Mouse (Mus musculus): ENCODE data around the gene Chmp2a. TPM values are rescaled to one million over a fixed set of nuclear protein-coding genes. Genes with fewer than 3 reads are reported as not detected.

The Chmp2a gene
- polyA plus RNA-seq, 1 experiment: 116 TPM

DNA sequence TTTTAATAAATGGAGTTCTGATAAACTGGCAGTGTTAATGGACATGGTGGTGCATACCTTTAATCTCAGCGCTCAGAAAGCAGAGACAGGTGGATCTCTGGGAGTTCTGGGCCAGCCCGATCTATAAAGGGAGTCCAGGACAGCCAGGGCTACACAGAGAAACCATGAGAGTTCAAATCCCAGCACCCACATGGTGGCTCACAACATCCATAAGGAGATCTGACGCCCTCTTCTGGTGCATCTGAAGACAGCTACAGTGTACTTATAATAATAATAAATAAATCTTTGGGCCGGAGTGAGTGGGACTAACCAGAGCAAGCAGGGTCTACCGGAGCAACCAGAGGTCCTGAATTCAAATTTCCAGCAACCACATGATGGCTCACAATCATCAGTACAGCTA, 31.2 kb downstream of the Chmp2a start:
- DNase-seq (ENCODE audit: low read depth): no peak

DNA sequence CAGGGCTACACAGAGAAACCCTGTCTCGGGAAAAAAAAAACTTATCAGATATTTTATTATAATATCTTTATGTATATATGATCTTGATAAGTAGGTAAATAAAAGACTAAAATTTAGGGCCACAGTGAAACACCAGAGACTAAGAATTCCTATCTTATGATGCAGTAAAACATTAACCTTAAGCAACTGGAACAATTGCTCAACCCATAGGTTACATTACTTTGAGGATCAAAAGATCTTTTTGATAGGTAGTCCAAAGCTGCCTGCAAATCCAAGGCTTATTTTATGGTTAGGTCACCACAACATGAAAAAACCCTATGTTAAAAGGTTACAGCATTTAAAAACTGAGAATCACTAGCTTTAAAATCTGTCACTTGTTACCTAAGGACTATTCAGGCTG, 33.0 kb downstream of the Chmp2a start:
- DNase-seq (ENCODE audit: low read depth): no peak

DNA sequence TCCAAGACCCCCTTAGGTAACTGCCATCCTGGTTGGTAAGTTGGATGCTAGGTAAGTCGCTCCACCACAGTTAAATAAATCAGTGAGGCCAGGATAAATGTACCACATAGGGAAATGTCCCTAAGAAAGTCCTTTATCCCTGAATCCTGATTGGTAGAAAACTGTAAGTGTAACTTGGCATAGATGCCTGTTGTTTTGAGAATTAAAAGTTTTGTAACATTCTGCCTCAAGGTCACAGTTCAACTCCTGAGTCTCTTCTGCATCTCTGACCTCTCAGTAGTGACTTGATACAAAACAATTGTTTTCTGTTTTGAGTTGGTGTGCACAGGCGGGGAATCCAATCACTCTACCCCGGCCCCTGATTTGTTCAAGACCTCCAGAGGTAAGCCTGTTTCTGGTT, 35.8 kb downstream of the Chmp2a start, which contains the start of gene Trim28:
Trim28 (plus strand) TSS at position 264 of the 400 bp plus-strand sequence.
- no peak for DNase-seq (ENCODE audit: low read depth)

DNA sequence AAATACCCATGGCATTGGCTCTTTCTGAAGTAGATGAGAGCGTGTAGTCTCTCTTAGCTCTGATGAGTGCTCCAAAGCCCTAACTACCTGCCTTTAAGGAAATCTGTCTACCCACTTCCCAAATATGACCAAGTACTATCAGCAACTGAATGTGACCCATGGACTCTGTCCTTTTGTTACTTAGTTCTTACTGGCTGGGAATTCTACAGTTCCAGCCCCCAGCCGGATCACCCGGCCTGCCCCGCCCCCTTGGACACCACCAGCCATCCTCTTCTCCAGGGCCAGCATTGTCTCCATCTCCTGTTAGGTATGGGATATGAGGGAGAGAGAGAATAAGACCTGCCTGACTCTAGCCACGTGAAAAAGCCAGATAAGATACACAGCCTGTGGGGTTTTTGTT, 36.6 kb downstream of the Chmp2a start, which contains the start of gene Slc27a5:
Slc27a5 (minus strand) TSS at position 140 of the 400 bp plus-strand sequence.
- DNase-seq (ENCODE audit: low read depth): no peak

DNA sequence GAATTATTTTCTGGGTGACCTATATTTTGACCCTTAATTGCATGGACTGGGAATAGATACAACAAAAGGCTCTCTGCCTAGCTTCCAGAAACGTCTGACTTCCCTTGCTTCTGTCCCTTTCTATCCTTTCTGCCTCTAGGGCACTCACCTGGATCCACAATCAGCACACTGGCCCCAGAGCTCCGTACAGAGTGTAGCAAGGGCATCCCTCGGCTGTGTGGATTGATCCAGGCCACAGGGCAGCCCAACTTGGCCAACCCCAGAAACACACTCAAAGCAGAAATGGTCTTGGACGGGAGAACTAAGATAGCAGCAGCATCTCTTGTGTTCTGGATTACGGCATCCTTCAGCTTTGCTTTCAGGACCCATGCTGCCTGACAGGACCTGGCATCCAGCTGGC, 37.4 kb downstream of the Chmp2a start:
- DNase-seq (ENCODE audit: low read depth): no peak

DNA sequence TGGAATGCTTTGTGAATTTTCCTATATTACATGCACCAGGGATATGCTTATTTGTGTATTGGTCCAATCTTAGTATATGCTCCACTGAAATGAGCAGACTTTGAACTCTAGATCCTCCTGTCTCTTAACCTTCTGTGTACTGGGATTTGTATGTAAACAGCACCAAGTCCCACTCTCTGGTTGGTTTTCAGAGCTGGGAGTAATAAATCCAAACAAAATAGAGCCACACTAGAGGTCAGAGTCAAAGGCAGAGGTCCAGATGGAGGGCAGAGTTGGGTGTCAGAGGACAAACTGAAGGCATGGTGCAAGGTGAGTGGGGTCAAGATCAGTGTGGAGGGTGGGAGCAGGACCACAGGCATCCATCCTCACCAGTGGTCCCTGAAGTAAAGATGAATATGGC, 38.7 kb downstream of the Chmp2a start:
- DNase-seq (ENCODE audit: low read depth): no peak

DNA sequence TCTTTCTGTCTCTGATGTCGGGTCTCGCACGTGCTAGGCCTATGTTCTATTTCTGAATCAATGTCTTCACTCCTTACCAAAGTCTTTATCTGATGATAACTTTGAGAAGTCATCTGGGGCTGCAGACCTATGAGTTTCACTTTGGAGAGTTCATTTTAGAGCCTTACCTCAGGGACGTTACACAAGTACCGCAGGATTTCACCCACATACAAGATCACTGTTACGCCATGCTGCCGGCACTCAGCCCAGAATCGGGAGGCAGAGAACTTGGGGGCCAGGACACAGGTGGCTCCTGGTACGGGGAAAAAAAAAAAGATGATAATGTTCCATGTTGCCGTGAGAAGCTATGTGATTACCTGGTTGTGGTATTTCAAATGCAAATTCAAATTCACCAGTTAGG, 41.5 kb downstream of the Chmp2a start:
- DNase-seq (ENCODE audit: low read depth): no peak

DNA sequence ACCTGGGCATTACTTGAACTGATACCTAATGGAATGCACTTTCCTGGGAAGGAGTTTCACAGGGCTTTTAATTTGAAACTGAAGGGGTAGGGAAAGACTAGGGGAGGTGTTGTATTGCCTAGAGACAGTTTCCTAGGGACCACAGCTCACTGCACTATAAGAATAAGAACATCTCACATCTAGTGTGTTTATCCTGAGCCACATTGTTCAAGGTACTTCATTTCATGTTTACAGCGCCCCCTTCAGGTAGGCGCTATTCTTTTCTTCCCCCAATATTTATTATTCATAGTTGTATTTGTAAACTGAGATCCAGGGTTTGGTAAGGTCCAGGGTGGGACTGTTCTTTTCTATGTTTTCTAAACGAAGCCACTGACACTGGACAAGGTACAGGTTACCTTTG, 42.4 kb downstream of the Chmp2a start:
- DNase-seq (ENCODE audit: low read depth): no peak

DNA sequence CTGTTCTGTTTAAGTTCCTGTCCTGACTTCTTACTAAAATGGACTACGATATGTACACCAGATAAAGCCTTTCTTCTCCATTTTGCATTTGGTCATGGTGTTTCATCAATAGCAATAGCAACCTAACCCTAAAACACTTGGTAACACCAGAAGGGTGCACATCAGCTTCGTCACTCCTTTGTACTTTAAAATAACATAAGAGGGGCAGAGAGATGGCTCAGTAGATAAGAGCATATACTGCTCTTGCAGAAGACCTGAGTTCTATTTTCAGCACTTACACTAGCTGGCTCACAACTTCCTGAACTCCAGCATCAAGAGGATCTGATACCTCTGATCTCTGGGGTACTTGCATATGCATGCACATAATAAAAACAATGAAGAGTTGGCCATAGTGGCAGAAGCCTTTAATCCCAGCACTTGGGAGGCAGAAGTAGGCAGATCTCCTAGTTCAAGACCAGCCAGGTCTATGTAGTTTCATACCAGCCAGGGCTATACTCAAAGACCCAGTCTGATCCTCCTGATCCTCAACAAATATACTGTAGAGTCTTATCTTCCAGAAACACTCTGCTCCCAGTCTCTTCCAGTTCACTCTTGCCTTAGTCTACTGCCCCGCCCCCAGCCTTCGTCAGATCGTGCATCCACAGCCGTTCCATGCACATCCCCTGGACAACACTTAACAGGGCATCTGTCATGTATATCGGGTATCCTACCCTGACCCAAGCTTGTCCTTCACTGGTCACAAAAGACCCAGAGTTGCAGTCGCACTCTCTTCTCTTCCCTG, 47.0 kb downstream of the Chmp2a start:
- no peak for DNase-seq (ENCODE audit: low read depth)

DNA sequence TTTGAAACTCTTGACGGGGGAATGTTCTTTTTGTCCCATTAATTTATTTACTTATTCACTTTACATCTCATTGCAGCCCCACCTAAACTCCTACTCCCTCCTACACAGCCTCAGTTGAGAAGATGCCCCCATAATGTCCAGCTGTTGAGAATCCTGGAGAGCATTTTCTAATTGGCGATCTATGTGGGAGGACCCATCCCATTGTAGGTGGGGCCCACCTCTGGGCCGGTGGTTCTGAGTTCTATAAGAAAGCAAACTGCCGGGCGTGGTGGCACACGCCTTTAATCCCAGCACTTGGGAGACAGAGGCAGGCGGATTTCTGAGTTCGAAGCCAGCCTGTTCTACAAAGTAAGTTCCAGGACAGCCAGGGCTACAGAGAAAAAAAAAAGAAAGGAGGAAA, 47.7 kb downstream of the Chmp2a start:
- DNase-seq (ENCODE audit: low read depth): no peak

DNA sequence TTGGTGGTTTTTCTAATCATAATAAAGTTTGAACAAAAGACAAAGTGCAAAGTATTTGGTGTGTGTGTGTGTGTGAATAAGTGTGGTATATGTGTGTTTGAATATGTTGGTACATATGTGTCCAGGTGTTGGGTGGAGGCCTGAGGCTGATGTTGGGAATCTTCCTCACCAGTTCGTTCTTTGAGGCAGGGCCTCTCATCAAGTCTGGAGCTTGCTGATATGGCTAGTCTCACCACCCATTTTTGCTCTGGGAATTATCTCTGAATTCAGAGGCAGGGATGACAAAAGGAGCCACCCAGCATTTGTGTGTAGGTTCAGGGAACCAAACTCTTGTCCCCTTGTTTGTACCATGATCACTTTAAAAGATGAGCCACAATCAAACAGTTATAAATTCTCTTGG, 48.9 kb downstream of the Chmp2a start:
- DNase-seq (ENCODE audit: low read depth): no peak

Other genes with a start within 250 kb of the Chmp2a start
- gene Zscan18, start 231.2 kb downstream of the Chmp2a start, polyA plus RNA-seq (2012; rRNA removed): 3.1 and 5.1 TPM in 2 replicates
- 2.2 and 2.8 TPM in 2 replicates for gene Zfp329, start 215.9 kb downstream of the Chmp2a start, polyA plus RNA-seq (2012; rRNA removed)
- gene Zfp110, start 200.0 kb downstream of the Chmp2a start, polyA plus RNA-seq (2012; rRNA removed): 15.5 and 16.2 TPM in 2 replicates
- 1.4 and 1.5 TPM in 2 replicates for gene Zfp128, start 153.6 kb downstream of the Chmp2a start, polyA plus RNA-seq (2012; rRNA removed)
- 11.1 and 13.1 TPM in 2 replicates for gene Zscan22, start 137.0 kb downstream of the Chmp2a start, polyA plus RNA-seq (2012; rRNA removed)
- 2,418 and 2,737 TPM in 2 replicates for gene Rps5, start 112.5 kb downstream of the Chmp2a start, polyA plus RNA-seq (2012; rRNA removed)
- 1.7 and 3.1 TPM in 2 replicates for gene Rnf225, start 107.4 kb downstream of the Chmp2a start, polyA plus RNA-seq (2012; rRNA removed)
- gene Zfp324, start 69.0 kb downstream of the Chmp2a start, polyA plus RNA-seq (2012; rRNA removed): 10.3 and 10.5 TPM in 2 replicates
- 7.0 and 8.1 TPM in 2 replicates for gene Zfp446, start 57.0 kb downstream of the Chmp2a start, polyA plus RNA-seq (2012; rRNA removed)
- gene Slc27a5, start 36.6 kb downstream of the Chmp2a start, polyA plus RNA-seq (2012; rRNA removed): 0.19 and 0.51 TPM in 2 replicates
- gene Trim28, start 35.7 kb downstream of the Chmp2a start, polyA plus RNA-seq (2012; rRNA removed): 214 and 282 TPM in 2 replicates
- 12.7 and 17.3 TPM in 2 replicates for gene Zbtb45, start 24.8 kb downstream of the Chmp2a start, polyA plus RNA-seq (2012; rRNA removed)
- gene Ube2m, start 3.5 kb upstream of the Chmp2a start, polyA plus RNA-seq (2012; rRNA removed): 187 and 192 TPM in 2 replicates
- 3.6 and 3.7 TPM in 2 replicates for gene Mzf1, start 20.0 kb upstream of the Chmp2a start, polyA plus RNA-seq (2012; rRNA removed)
- not detected in 2 replicates for gene Vmn1r85, start 60.4 kb upstream of the Chmp2a start, polyA plus RNA-seq (2012; rRNA removed)
- not detected in 2 replicates for gene Vmn1r86, start 85.1 kb upstream of the Chmp2a start, polyA plus RNA-seq (2012; rRNA removed)
- gene Vmn1r87, start 105.3 kb upstream of the Chmp2a start, polyA plus RNA-seq (2012; rRNA removed): not detected in 2 replicates
- not detected in 2 replicates for gene Vmn1r88, start 124.8 kb upstream of the Chmp2a start, polyA plus RNA-seq (2012; rRNA removed)
- not detected in 2 replicates for gene Vmn1r89, start 178.2 kb upstream of the Chmp2a start, polyA plus RNA-seq (2012; rRNA removed)
- gene Lig1, start 242.5 kb upstream of the Chmp2a start, polyA plus RNA-seq (2012; rRNA removed): 7.0 and 7.8 TPM in 2 replicates
- gene Zswim9, start 243.9 kb upstream of the Chmp2a start, polyA plus RNA-seq (2012; rRNA removed): 3.8 and 4.5 TPM in 2 replicates

All from gonadal fat pad, adult 2 months (tissue).